Mouse (Mus musculus): ENCODE data around the gene Hspa8.

Hspa8 gene

GRCm38 (mm10) chr9:40811860-40812259, 11.1 kb downstream of the Hspa8 start:
- DNase-seq (ENCODE audit: low spot score), result peak; percentile 44

- DNase-seq (ENCODE audit: low spot score), result no peak
Observed at GRCm38 (mm10) chr9:40814060-40814459, 13.3 kb downstream of the Hspa8 start.

- DNase-seq (ENCODE audit: low spot score), result no peak
Observed at GRCm38 (mm10) chr9:40817325-40818028, 16.7 kb downstream of the Hspa8 start.

- DNase-seq (ENCODE audit: low spot score), result no peak
Observed at GRCm38 (mm10) chr9:40825601-40826000, 24.8 kb downstream of the Hspa8 start.

- DNase-seq (ENCODE audit: low spot score), result no peak
Observed at GRCm38 (mm10) chr9:40827366-40827765, 26.6 kb downstream of the Hspa8 start.

GRCm38 (mm10) chr9:40834569-40834968, 33.8 kb downstream of the Hspa8 start:
- peak; percentile 90 for DNase-seq (ENCODE audit: low spot score)

GRCm38 (mm10) chr9:40836681-40837080, 35.9 kb downstream of the Hspa8 start:
- no peak for DNase-seq (ENCODE audit: low spot score)

- DNase-seq (ENCODE audit: low spot score), result no peak
Observed at GRCm38 (mm10) chr9:40839662-40840061, 38.9 kb downstream of the Hspa8 start.

- DNase-seq (ENCODE audit: low spot score), result no peak
Observed at GRCm38 (mm10) chr9:40851515-40851914, 50.7 kb downstream of the Hspa8 start.

- peak; percentile 49 for DNase-seq (ENCODE audit: low spot score)
Observed at GRCm38 (mm10) chr9:40858461-40859160, 57.8 kb downstream of the Hspa8 start.

- peak; percentile 72 for DNase-seq (ENCODE audit: low spot score)
Observed at GRCm38 (mm10) chr9:40859196-40859595, 58.4 kb downstream of the Hspa8 start.
